Mouse (Mus musculus) T-cell, adult 66 days (primary cell): ENCODE data around the gene Kif2b. TPM values are rescaled to one million over a fixed set of nuclear protein-coding genes. Genes with fewer than 3 reads are reported as not detected.

Source experiments
- total RNA-seq, 2 experiments: library from RNA; stranded (reverse); gene quantifications; 3 replicates in 1 of 2; 4 replicates in 1 of 2; pipeline ENCODE4 v1.2.4; 2023

Kif2b gene
- not detected for total RNA-seq

DNA sequence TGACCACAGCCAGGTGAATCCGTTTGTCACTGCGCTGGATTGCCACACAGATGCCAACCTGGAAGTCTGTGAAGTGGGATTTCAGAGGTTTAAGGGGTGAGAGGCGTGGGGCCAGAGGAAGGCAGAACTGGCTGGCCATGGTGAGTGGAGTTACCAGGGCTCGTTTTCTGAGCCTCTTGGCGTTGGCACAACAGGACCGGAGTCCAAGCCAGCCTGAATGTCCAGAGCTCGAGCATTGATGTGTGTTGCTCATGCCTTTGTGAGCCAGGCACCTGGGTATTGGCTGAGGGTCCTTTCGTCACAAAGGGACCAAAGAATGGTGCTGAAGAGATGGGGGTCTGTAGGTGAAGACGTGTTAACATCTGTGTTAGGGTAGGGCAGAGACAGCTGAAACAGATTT, at the start of gene Kif2b:
Gene Kif2b (minus strand): TSS at position 242 of the 400 bp plus-strand sequence.

